Mouse (Mus musculus) kidney, embryonic 15.5 days (tissue): ENCODE measurements around the gene 4933428M09Rik. TPM values are rescaled to one million over a fixed set of nuclear protein-coding genes. Genes with fewer than 3 reads are reported as not detected.

Experiments
- ATAC-seq: fragments of 200-750 bp; cut with Nextera tagmentation; replicated peaks from 2 replicates; pipeline ENCODE4 v1.8.0; 2017; ENCODE audit warnings: moderate TSS enrichment; ENCODE audit not compliant: low FRiP score
- H3K27ac ChIP-seq: fragments of 300-500 bp; sonication (generic); 2 replicates; pipeline ENCODE4 v1.5.1; 2015; ENCODE audit warnings: mild to moderate bottlenecking, inconsistent platforms
- H3K27me3 ChIP-seq: fragments of 300-500 bp; sonication (generic); 2 replicates; pipeline ENCODE4 v1.6.1; 2015; ENCODE audit warnings: inconsistent platforms
- H3K36me3 ChIP-seq: fragments of 300-500 bp; sonication (generic); 2 replicates; pipeline ENCODE4 v1.6.1; 2015; ENCODE audit warnings: inconsistent platforms
- H3K4me1 ChIP-seq: fragments of 300-500 bp; sonication (generic); 2 replicates; pipeline ENCODE4 v1.6.1; 2015; ENCODE audit warnings: inconsistent platforms
- H3K4me2 ChIP-seq: fragments of 300-500 bp; sonication (generic); 2 replicates; pipeline ENCODE4 v1.6.1; 2015; ENCODE audit warnings: moderate library complexity, mild to moderate bottlenecking, inconsistent platforms
- H3K4me3 ChIP-seq: fragments of 300-500 bp; sonication (generic); replicated peaks from 2 replicates; pipeline ENCODE4 v1.5.1; 2015; ENCODE audit warnings: mild to moderate bottlenecking, inconsistent platforms
- H3K9ac ChIP-seq: fragments of 300-500 bp; sonication (generic); 2 replicates; pipeline ENCODE4 v1.6.1; 2015; ENCODE audit warnings: mild to moderate bottlenecking, inconsistent platforms
- H3K9me3 ChIP-seq: fragments of 300-500 bp; sonication (generic); replicated peaks from 2 replicates; pipeline ENCODE4 v1.6.1; 2016; ENCODE audit warnings: inconsistent platforms
- WGBS: fragments of 180-500 bp; shearing (Covaris S2); methylation state at CpG from one replicate; pipeline ENCODE4 v1.1.7; 2015; ENCODE audit warnings: mixed read lengths; 5-methylcytosine and 5-hydroxymethylcytosine counted together
- polyA plus RNA-seq: library from polyadenylated mRNA; unstranded; fragments of >200 nt; fragmentation: Nextera tagmentation; extraction: Ambion mirVana; gene quantifications from 2 replicates; pipeline ENCODE4 v1.2.1, GENCODE M21; 2015

The 4933428M09Rik gene
- polyA plus RNA-seq, 1 experiment from 2014 or later, result not detected

GRCm38 (mm10) chrX:139221893-139222292, 42.9 kb downstream of the 4933428M09Rik start:
- 72% methylated on average over 3 of the region's 3 CpGs for WGBS
- no peak for ATAC-seq

More at GRCm38 (mm10) chrX:139221893-139222292, 42.9 kb downstream of the 4933428M09Rik start:
- Histone ChIP-seq H3K27me3 (no peaks in the 10 kb centered on the region), H3K4me1 (no peaks in the 10 kb centered on the region), H3K27ac (no peak overlapping the region), H3K9ac (no peak overlapping the region), H3K4me2 (no peak overlapping the region), H3K36me3 (no peaks in the 10 kb centered on the region), H3K4me3 (no peak overlapping the region), H3K9me3 (no peaks in the 10 kb centered on the region)

Other genes starting within 250 kb of the 4933428M09Rik start
- not detected in 2 replicates for gene Serpina7, start 94.0 kb upstream of the 4933428M09Rik start, polyA plus RNA-seq
- not detected in 2 replicates for gene 4930513O06Rik, start 93.0 kb upstream of the 4933428M09Rik start, polyA plus RNA-seq
- gene Mum1l1, start 30.8 kb downstream of the 4933428M09Rik start, polyA plus RNA-seq, result 14.0 and 15.3 TPM in 2 replicates
- 0.13 TPM in 1 of 2 replicates, not detected in the other for gene Trap1a, start 154.5 kb downstream of the 4933428M09Rik start, polyA plus RNA-seq